Mouse (Mus musculus) cerebellum, adult 8-10 months (tissue): ENCODE data around the gene Ppme1.
A peak's percentile ranks its signal among the peaks of the same experiment; 100 is the strongest.

ENCODE experiments used
- DNase-seq: peaks from one replicate; pipeline ENCODE4 v3.0.0; 2022

Ppme1 gene

GRCm38 (mm10) chr7:100371495-100372451 is at the start of gene Ppme1, which contains the start of gene C2cd3:
TSS of gene Ppme1 (minus strand) at chr7:100372307.
TSS of gene C2cd3 (plus strand) at chr7:100372233.
- peak; percentile 98 for DNase-seq

- DNase-seq = no peak
Measured at GRCm38 (mm10) chr7:100408684-100409083, 36.6 kb upstream of the Ppme1 start.

- DNase-seq = no peak
Measured at GRCm38 (mm10) chr7:100407677-100408076, 35.6 kb upstream of the Ppme1 start.

- no peak for DNase-seq
Measured at GRCm38 (mm10) chr7:100402715-100403114, 30.6 kb upstream of the Ppme1 start.

- DNase-seq = no peak
Measured at GRCm38 (mm10) chr7:100400899-100401539, 28.9 kb upstream of the Ppme1 start.

- DNase-seq = no peak
Measured at GRCm38 (mm10) chr7:100399231-100399913, 27.3 kb upstream of the Ppme1 start.

GRCm38 (mm10) chr7:100392265-100392664 is 20.2 kb upstream of the Ppme1 start:
- DNase-seq = no peak

GRCm38 (mm10) chr7:100390166-100390565 is 18.1 kb upstream of the Ppme1 start:
- DNase-seq = no peak

GRCm38 (mm10) chr7:100388174-100388573 is 16.1 kb upstream of the Ppme1 start:
- DNase-seq = no peak

- DNase-seq = no peak
Measured at GRCm38 (mm10) chr7:100383207-100383606, 11.1 kb upstream of the Ppme1 start.

- DNase-seq = no peak
Measured at GRCm38 (mm10) chr7:100381161-100381560, 9.1 kb upstream of the Ppme1 start.

- no peak for DNase-seq
Measured at GRCm38 (mm10) chr7:100378257-100378656, 6.2 kb upstream of the Ppme1 start.

- no peak for DNase-seq
Measured at GRCm38 (mm10) chr7:100372452-100372980, 409 bp upstream of the Ppme1 start.

GRCm38 (mm10) chr7:100364888-100365287 is 7.2 kb downstream of the Ppme1 start:
- DNase-seq = no peak

GRCm38 (mm10) chr7:100363162-100363561 is 8.9 kb downstream of the Ppme1 start:
- no peak for DNase-seq

GRCm38 (mm10) chr7:100357856-100358255 is 14.3 kb downstream of the Ppme1 start:
- DNase-seq = no peak

- DNase-seq = no peak
Measured at GRCm38 (mm10) chr7:100356768-100357167, 15.3 kb downstream of the Ppme1 start.

GRCm38 (mm10) chr7:100356324-100356723 is 15.8 kb downstream of the Ppme1 start:
- DNase-seq = no peak

GRCm38 (mm10) chr7:100354984-100355383 is 17.1 kb downstream of the Ppme1 start:
- no peak for DNase-seq

- DNase-seq = no peak
Measured at GRCm38 (mm10) chr7:100335921-100336320, 36.2 kb downstream of the Ppme1 start.

GRCm38 (mm10) chr7:100331269-100331668 is 40.8 kb downstream of the Ppme1 start:
- DNase-seq = no peak

GRCm38 (mm10) chr7:100328636-100329035 is 43.5 kb downstream of the Ppme1 start:
- no peak for DNase-seq

GRCm38 (mm10) chr7:100327514-100327913 is 44.6 kb downstream of the Ppme1 start:
- DNase-seq = no peak
